Mouse (Mus musculus) gastrocnemius, postnatal 25 days (tissue): ENCODE results near the gene Mrpl34. TPM values are rescaled to one million over a fixed set of nuclear protein-coding genes. Genes with fewer than 3 reads are reported as not detected.

Experiments
- DNase-seq: peaks from one replicate; pipeline ENCODE4 v3.0.0; 2022
- total RNA-seq, 2 experiments: library from RNA; stranded (reverse); gene quantifications; 1 replicate in 1 of 2; 2 replicates in 1 of 2; pipeline ENCODE4 v1.2.3; 2021

The Mrpl34 gene
- total RNA-seq, 2 experiments from 2014 or later, result 62.6 to 75.2 TPM

GRCm38 (mm10) chr8:71495811-71496210 lies 31.1 kb downstream of the Mrpl34 start:
- no peak for DNase-seq

GRCm38 (mm10) chr8:71496481-71496880 lies 31.7 kb downstream of the Mrpl34 start:
- DNase-seq, result peak; percentile 87

- no peak for DNase-seq
Observed at GRCm38 (mm10) chr8:71497077-71497645, 32.4 kb downstream of the Mrpl34 start.

GRCm38 (mm10) chr8:71497881-71498501 lies 33.2 kb downstream of the Mrpl34 start:
- peak; percentile 12 for DNase-seq

- peak; percentile 8 for DNase-seq
Observed at GRCm38 (mm10) chr8:71498816-71499690, 34.3 kb downstream of the Mrpl34 start.

- no peak for DNase-seq
Observed at GRCm38 (mm10) chr8:71504349-71504748, 39.6 kb downstream of the Mrpl34 start.

- DNase-seq, result no peak
Observed at GRCm38 (mm10) chr8:71505326-71505725, 40.6 kb downstream of the Mrpl34 start.

GRCm38 (mm10) chr8:71505979-71506378 lies 41.2 kb downstream of the Mrpl34 start:
- peak; percentile 59 for DNase-seq

- DNase-seq, result peak; percentile 84
Observed at GRCm38 (mm10) chr8:71507589-71508104, 42.9 kb downstream of the Mrpl34 start.

- peak; percentile 27 for DNase-seq
Observed at GRCm38 (mm10) chr8:71509316-71509715, 44.6 kb downstream of the Mrpl34 start.

- DNase-seq, result no peak
Observed at GRCm38 (mm10) chr8:71511644-71512043, 46.9 kb downstream of the Mrpl34 start, which contains the start of gene Plvap. Plvap (minus strand) TSS chr8:71511752.

- DNase-seq, result no peak
Observed at GRCm38 (mm10) chr8:71513018-71513754, 48.4 kb downstream of the Mrpl34 start.

GRCm38 (mm10) chr8:71515043-71515442 lies 50.3 kb downstream of the Mrpl34 start:
- no peak for DNase-seq

Other genes with a start within 250 kb of the Mrpl34 start
- 10 to 100 TPM in 1 of 2 experiments, 1 to 10 TPM in 1; 9.1 to 12.2 TPM for gene Myo9b, start 192.2 kb upstream of the Mrpl34 start, total RNA-seq
- gene Haus8, start 192.0 kb upstream of the Mrpl34 start, total RNA-seq, result 10 to 100 TPM in 1 of 2 experiments, 1 to 10 TPM in 1; 7.4 to 11.3 TPM
- gene Use1, start 98.1 kb upstream of the Mrpl34 start, total RNA-seq, result 10 to 100 TPM; 84.5 to 94.4 TPM
- 1 to 10 TPM; 6.9 to 8.0 TPM for gene Ocel1, start 93.7 kb upstream of the Mrpl34 start, total RNA-seq
- 10 to 100 TPM; 21.6 to 21.7 TPM for gene Nr2f6, start 83.0 kb upstream of the Mrpl34 start, total RNA-seq
- 1 to 10 TPM; 5.5 to 9.9 TPM for gene Ushbp1, start 69.2 kb upstream of the Mrpl34 start, total RNA-seq
- gene Babam1, start 68.1 kb upstream of the Mrpl34 start, total RNA-seq, result 10 to 100 TPM; 59.2 to 71.2 TPM
- gene Ankle1, start 58.9 kb upstream of the Mrpl34 start, total RNA-seq, result under 1 TPM; 0.20 to 0.29 TPM
- gene Abhd8, start 1.3 kb upstream of the Mrpl34 start, total RNA-seq, result 10 to 100 TPM; 27.6 to 28.9 TPM
- gene Dda1, start 4.2 kb downstream of the Mrpl34 start, total RNA-seq, result 10 to 100 TPM; 23.9 to 24.9 TPM
- 10 to 100 TPM; 17.1 to 18.4 TPM for gene Ano8, start 21.0 kb downstream of the Mrpl34 start, total RNA-seq
- 10 to 100 TPM in 1 of 2 experiments, 1 to 10 TPM in 1; 9.6 to 11.5 TPM for gene Gtpbp3, start 23.1 kb downstream of the Mrpl34 start, total RNA-seq
- gene Plvap, start 46.8 kb downstream of the Mrpl34 start, total RNA-seq, result 10 to 100 TPM in 1 of 2 experiments, 1 to 10 TPM in 1; 8.4 to 22.5 TPM
- gene Ccdc194, start 60.8 kb downstream of the Mrpl34 start, total RNA-seq, result not detected
- gene Bst2, start 72.5 kb downstream of the Mrpl34 start, total RNA-seq, result 1 to 10 TPM; 7.6 to 8.9 TPM
- 10 to 100 TPM; 23.0 to 23.6 TPM for gene Mvb12a, start 78.0 kb downstream of the Mrpl34 start, total RNA-seq
- not detected for gene Tmem221, start 93.9 kb downstream of the Mrpl34 start, total RNA-seq
- under 1 TPM in 1 of 2 experiments, not detected in 1; 0.24 TPM for gene Nxnl1, start 101.6 kb downstream of the Mrpl34 start, total RNA-seq
- 10 to 100 TPM; 62.6 to 62.9 TPM for gene Slc27a1, start 103.9 kb downstream of the Mrpl34 start, total RNA-seq
- gene Pgls, start 127.2 kb downstream of the Mrpl34 start, total RNA-seq, result 10 to 100 TPM; 26.3 to 26.9 TPM
- under 1 TPM; 0.29 to 0.38 TPM for gene Fam129c, start 132.7 kb downstream of the Mrpl34 start, total RNA-seq
- 10 to 100 TPM; 35.3 to 36.0 TPM for gene Colgalt1, start 146.0 kb downstream of the Mrpl34 start, total RNA-seq
- gene Unc13a, start 206.8 kb downstream of the Mrpl34 start, total RNA-seq, result under 1 TPM in 1 of 2 experiments, not detected in 1; 0.29 TPM
- gene Jak3, start 211.3 kb downstream of the Mrpl34 start, total RNA-seq, result 1 to 10 TPM; 1.9 to 3.0 TPM
- 1 to 10 TPM in 1 of 2 experiments, under 1 TPM in 1; 0.49 to 2.7 TPM for gene Insl3, start 224.3 kb downstream of the Mrpl34 start, total RNA-seq
- gene B3gnt3, start 236.8 kb downstream of the Mrpl34 start, total RNA-seq, result 1 to 10 TPM; 1.5 to 3.8 TPM